Mouse (Mus musculus): ENCODE results near the gene Arl16.

DNA sequence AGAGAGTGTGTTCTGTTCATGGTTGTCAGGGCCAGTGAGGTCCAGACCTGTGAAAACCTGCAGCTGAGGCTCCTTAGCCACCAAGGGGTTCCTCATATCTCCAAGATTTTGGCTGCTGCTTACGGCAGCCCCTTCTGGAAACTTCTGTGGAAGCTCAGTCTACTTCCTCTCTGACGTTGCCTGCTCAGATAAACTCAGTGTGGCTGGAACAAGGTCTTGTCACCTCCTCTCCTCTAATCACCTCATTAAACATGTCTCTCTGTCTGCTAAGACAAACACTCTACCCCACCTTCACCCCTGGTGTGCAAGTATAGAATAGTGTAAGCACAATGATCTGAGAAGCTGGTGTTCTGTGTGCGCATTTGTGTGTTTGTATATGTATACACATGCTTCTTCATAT, 21.9 kb downstream of the Arl16 start:
- TF ChIP-seq POLR2A (IDR thresholded peaks at IDR 0.05; ENCODE audit: borderline replicate concordance, low read depth, low read length) (no peak), CTCF (IDR thresholded peaks at IDR 0.05; ENCODE audit: low read depth, low read length) (no peak)
